Mouse (Mus musculus) A20 (cell line): Measurements from ENCODE around the gene Fbxw2.
"Not testable (repeated sequence)": the region's sequence is repeated elsewhere in the genome, so short reads cannot be mapped to it uniquely, and the experiment has no call there.

Experiments used
- DNase-seq: peaks from one replicate; pipeline ENCODE4 v3.0.0-alpha.2; 2011; ENCODE audit warnings: low read depth, low spot score

Fbxw2 gene

GRCm38 (mm10) chr2:34812706-34813105 is 13.4 kb downstream of the Fbxw2 start:
- no peak for DNase-seq

GRCm38 (mm10) chr2:34810775-34811174 is 15.3 kb downstream of the Fbxw2 start:
- no peak for DNase-seq

GRCm38 (mm10) chr2:34809568-34809967 is 16.5 kb downstream of the Fbxw2 start:
- DNase-seq: no peak

GRCm38 (mm10) chr2:34808057-34808456 is 18.1 kb downstream of the Fbxw2 start:
- DNase-seq: no peak

- no peak for DNase-seq
These were observed 20.7 kb downstream of the Fbxw2 start for GRCm38 (mm10) chr2:34805364-34805950.

GRCm38 (mm10) chr2:34804815-34805214 is 21.3 kb downstream of the Fbxw2 start:
- DNase-seq: no peak

- no peak for DNase-seq
These were observed 21.9 kb downstream of the Fbxw2 start for GRCm38 (mm10) chr2:34804172-34804571.

- no peak for DNase-seq
These were observed 22.4 kb downstream of the Fbxw2 start for GRCm38 (mm10) chr2:34803746-34804145.

GRCm38 (mm10) chr2:34802565-34803245 is 23.4 kb downstream of the Fbxw2 start:
- peak; percentile 66 for DNase-seq

- DNase-seq: peak; percentile 100
These were observed 24.3 kb downstream of the Fbxw2 start for GRCm38 (mm10) chr2:34801516-34802482.

GRCm38 (mm10) chr2:34800371-34800770 is 25.7 kb downstream of the Fbxw2 start:
- DNase-seq: peak; percentile 37

- DNase-seq: peak; percentile 92
These were observed 26.5 kb downstream of the Fbxw2 start, which contains the start of gene Rabepk for GRCm38 (mm10) chr2:34799357-34800256. Gene Rabepk (minus strand): TSS chr2:34799912.

- no peak for DNase-seq
These were observed 30.7 kb downstream of the Fbxw2 start for GRCm38 (mm10) chr2:34795426-34795825.

GRCm38 (mm10) chr2:34794511-34794910 is 31.6 kb downstream of the Fbxw2 start:
- DNase-seq: no peak

GRCm38 (mm10) chr2:34792543-34792942 is 33.6 kb downstream of the Fbxw2 start:
- not testable (repeated sequence) for DNase-seq

- DNase-seq: no peak
These were observed 35.8 kb downstream of the Fbxw2 start for GRCm38 (mm10) chr2:34790282-34790681.

- peak; percentile 59 for DNase-seq
These were observed 42.0 kb downstream of the Fbxw2 start for GRCm38 (mm10) chr2:34784085-34784484.

- DNase-seq: no peak
These were observed 42.8 kb downstream of the Fbxw2 start for GRCm38 (mm10) chr2:34783064-34784020.

GRCm38 (mm10) chr2:34777237-34777868 is 48.8 kb downstream of the Fbxw2 start:
- no peak for DNase-seq
